In genomic region chr3:119950070-119950469, GRCm38 (mm10) we compare ENCODE assay signal across 13 mouse cellular contexts.
DNase-seq lines count a peak whose midpoint lies in the region; ATAC-seq and TF ChIP-seq lines count a peak whose summit lies in the region.
"Had no signal": no experiment of that assay in that cellular context is flagged by ENCODE, and none has a peak within 500 bp of the region (broad histone marks: within the 10 kb centered on the region; RNA-seq: fewer than 3 reads in every experiment).

No protein-coding gene starts in this region.

- 73% methylated on average over 2 of the region's 2 CpGs for WGBS in kidney, embryonic 16.5 days
- 74% methylated on average over 2 of the region's 2 CpGs for WGBS in heart, adult 2 months

- DNase-seq in frontal cortex, postnatal 25 days (ENCODE audit: low spot score in 2 of 2): no peak
- DNase-seq in kidney, postnatal 36 days: no peak
- peak; percentile 69 for DNase-seq in right cerebral cortex, adult 18-20 months
- DNase-seq in right cerebral cortex, postnatal 10 days (ENCODE audit: low spot score in 2 of 2): no peak
- no peak for DNase-seq in embryo, embryonic 9.5 days (ENCODE audit: extremely low spot score)
- DNase-seq in heart, adult 2 months: no peak
- DNase-seq: adrenal gland, adult 2 months; gastrocnemius, postnatal 10 days; lung, postnatal 4 days had no signal

- no peaks in the 10 kb centered on the region for H3K79me2 ChIP-seq in heart, adult 2 months (replicated peaks; ENCODE audit: control insufficient read depth, insufficient read depth, low read length)

- no peaks in the 10 kb centered on the region for H3K27me3 ChIP-seq in kidney, embryonic 16.5 days (ENCODE audit: insufficient read depth, low read length)
- H3K27me3 ChIP-seq in heart, adult 2 months (ENCODE audit: control insufficient read depth, insufficient read depth, low read length): no peaks in the 10 kb centered on the region
- H3K27me3 ChIP-seq: heart, embryonic 13.5 days; liver, embryonic 15.5 days had no signal

- peak overlapping the region; percentile 50; the same call in 1 of the 2 replicates for H3K4me2 ChIP-seq in kidney, embryonic 16.5 days (replicated peaks; ENCODE audit: low read depth, low read length)

- TF ChIP-seq EP300 in heart, adult 2 months (IDR thresholded peaks at IDR 0.05; ENCODE audit: insufficient read depth, low read depth, low read length): no peak

- TF ChIP-seq CTCF in heart, adult 2 months (IDR thresholded peaks at IDR 0.05): no peak

- intact Hi-C loops in heart, adult 2 months (cut with DNase I): no loop called here

- H3K27ac ChIP-seq in kidney, embryonic 16.5 days (ENCODE audit: low read length): 0 out of 2 replicates have a peak overlapping the region, but pooled peaks have one; percentile 29
- no peak overlapping the region for H3K27ac ChIP-seq in heart, adult 2 months
- H3K27ac ChIP-seq: heart, embryonic 13.5 days; liver, embryonic 15.5 days had no signal

- no peak overlapping the region for H3K9ac ChIP-seq in kidney, embryonic 16.5 days (replicated peaks; ENCODE audit: low read length)
- H3K9ac ChIP-seq in heart, adult 2 months (ENCODE audit: low read depth, low read length): no peak overlapping the region
- H3K9ac ChIP-seq: heart, embryonic 13.5 days; liver, embryonic 15.5 days had no signal

- no peaks in the 10 kb centered on the region for H3K9me3 ChIP-seq in kidney, embryonic 16.5 days (ENCODE audit: low read length)
- H3K9me3 ChIP-seq: heart, embryonic 13.5 days; liver, embryonic 15.5 days had no signal

- H3K4me3 ChIP-seq in kidney, embryonic 16.5 days (ENCODE audit: low read length): no peak overlapping the region
- no peak overlapping the region for H3K4me3 ChIP-seq in heart, adult 2 months
- H3K4me3 ChIP-seq: liver, embryonic 15.5 days had no signal

- no peaks in the 10 kb centered on the region for H3K36me3 ChIP-seq in kidney, embryonic 16.5 days (ENCODE audit: insufficient read depth, low read length)
- no peaks in the 10 kb centered on the region for H3K36me3 ChIP-seq in heart, adult 2 months (ENCODE audit: control insufficient read depth, insufficient read depth, low read length)
- H3K36me3 ChIP-seq: heart, embryonic 13.5 days; liver, embryonic 15.5 days had no signal

- no peak for TF ChIP-seq POLR2A in heart, adult 2 months (IDR thresholded peaks at IDR 0.05; ENCODE audit: insufficient read depth, low read depth, low read length)

- peaks cover 32% of the 10 kb centered on the region for H3K4me1 ChIP-seq in kidney, embryonic 16.5 days (ENCODE audit: insufficient read depth, low read length)
- H3K4me1 ChIP-seq in heart, adult 2 months (ENCODE audit: control insufficient read depth, insufficient read depth, low read length): no peaks in the 10 kb centered on the region
- H3K4me1 ChIP-seq: liver, embryonic 15.5 days had no signal

- ATAC-seq in frontal cortex, adult (ENCODE audit: low TSS enrichment): peak; percentile 95
- no peak for ATAC-seq in kidney, embryonic 16.5 days (ENCODE audit: low FRiP score, low TSS enrichment)
